Mouse (Mus musculus) ES-E14 (cell line): ENCODE data around the gene Llgl2. TPM values are rescaled to one million over a fixed set of nuclear protein-coding genes. Genes with fewer than 3 reads are reported as not detected.

Source experiments
- DNase-seq: peaks from one replicate; pipeline ENCODE4 v3.0.0-alpha.2; 2013; ENCODE audit warnings: low read depth, low spot score
- H3K27ac ChIP-seq: 2 replicates; pipeline ENCODE4 v1.5.1; 2012; ENCODE audit warnings: low read depth, mild to moderate bottlenecking, low read length, moderate library complexity, mixed read lengths; ENCODE audit not compliant: poor library complexity, insufficient read depth, severe bottlenecking
- H3K36me3 ChIP-seq: 2 replicates; pipeline ENCODE4 v1.6.1; 2012; ENCODE audit warnings: mild to moderate bottlenecking, low read length, moderate library complexity, mixed read lengths; ENCODE audit not compliant: control insufficient read depth, poor library complexity, insufficient read depth, severe bottlenecking
- H3K4me1 ChIP-seq, 2 experiments: fragments of 150-350 bp in 1 of 2; sonication (generic) in 1 of 2; 2 replicates each; pipeline ENCODE4 v1.6.1; 2012; ENCODE audit warnings: low read length in 2 of 2, mild to moderate bottlenecking in 1 of 2, mixed read lengths in 1 of 2; ENCODE audit not compliant: control insufficient read depth in 2 of 2, insufficient read depth in 2 of 2, poor library complexity in 1 of 2
- H3K4me3 ChIP-seq, 2 experiments: fragments of 150-350 bp in 1 of 2; sonication (generic) in 1 of 2; 2 replicates each; pipeline ENCODE4 v1.5.1; 2012; ENCODE audit warnings: low read length in 2 of 2, low read depth in 1 of 2, mild to moderate bottlenecking in 1 of 2, mixed read lengths in 1 of 2; ENCODE audit not compliant: insufficient read depth in 1 of 2, poor library complexity in 1 of 2, severe bottlenecking in 1 of 2
- H3K9ac ChIP-seq: 2 replicates; pipeline ENCODE4 v1.6.1; 2012; ENCODE audit warnings: low read depth, mild to moderate bottlenecking, low read length, mixed read lengths; ENCODE audit not compliant: poor library complexity, insufficient read depth, severe bottlenecking
- H3K9me3 ChIP-seq: fragments of 150-350 bp; sonication (generic); 2 replicates; pipeline ENCODE4 v1.6.1; 2012; ENCODE audit warnings: low read depth, mild to moderate bottlenecking, low read length; ENCODE audit not compliant: control insufficient read depth, insufficient read depth
- CHD2 ChIP-seq: IDR thresholded peaks from 2 replicates; pipeline ENCODE4 v1.6.1; 2014; ENCODE audit warnings: mild to moderate bottlenecking, low read depth, low read length, inconsistent platforms
- HCFC1 ChIP-seq: IDR thresholded peaks from 2 replicates; pipeline ENCODE4 v1.6.1; 2012; ENCODE audit warnings: low read length, inconsistent platforms, borderline replicate concordance; ENCODE audit not compliant: insufficient read depth
- MAFK ChIP-seq: IDR thresholded peaks from 2 replicates; pipeline ENCODE4 v1.6.1; 2014; ENCODE audit warnings: mild to moderate bottlenecking, low read depth, low read length, inconsistent platforms; ENCODE audit not compliant: insufficient read depth
- ZC3H11A ChIP-seq: IDR thresholded peaks from 2 replicates; pipeline ENCODE4 v1.6.1; 2012; ENCODE audit warnings: low read depth, mild to moderate bottlenecking, inconsistent platforms, low read length, borderline replicate concordance
- ZNF384 ChIP-seq: IDR thresholded peaks from 2 replicates; pipeline ENCODE4 v1.6.1; 2012; ENCODE audit warnings: low read depth, low read length, inconsistent platforms
- in situ Hi-C, 2 experiments: fragments of 600-800 bp; cut with MboI; formaldehyde crosslinking; loops; one replicate each; pipeline ENCODE4 v1.15.1; 2025; ENCODE audit warnings: low sequenced_read_pairs in 2 of 2, inconsistent platforms in 1 of 2; ENCODE audit not compliant: unreplicated experiment in 2 of 2
- total RNA-seq: library from RNA; depleted of rRNA; stranded (reverse); fragments of 300-350 nt; gene quantifications from 2 replicates; pipeline ENCODE4 v1.2.3, GENCODE M21; 2012

Llgl2 gene
- total RNA-seq, 1 experiment, result 145 TPM

GRCm38 (mm10) chr11:115857936-115858335 is 34.1 kb downstream of the Llgl2 start:
- Histone ChIP-seq H3K9me3 (no peaks in the 10 kb centered on the region), H3K27ac (no peak overlapping the region), H3K4me1 (no peaks in the 10 kb centered on the region), H3K36me3 (peaks cover 20% of the 10 kb centered on the region), H3K4me3 (peak overlapping the region; percentile 63 to 66; a peak in 3 of 4 replicates), H3K9ac (0 out of 2 replicates have a peak overlapping the region, but pooled peaks have one; percentile 31)
- TF ChIP-seq HCFC1 (no peak), ZNF384 (no peak), ZC3H11A (no peak), MAFK (no peak), CHD2 (no peak)
- no peak for DNase-seq
- in situ Hi-C loops, result no loop called here

- no peak for TF ChIP-seq ZC3H11A
- no peak for TF ChIP-seq HCFC1
- TF ChIP-seq MAFK, result no peak
- TF ChIP-seq CHD2, result no peak
- no peak within 1 kb of the TSS for H3K27ac ChIP-seq
- peak within 1 kb of the TSS; percentile 63 to 66 for H3K4me3 ChIP-seq
- peak within 1 kb of the TSS; percentile 31 for H3K9ac ChIP-seq
- H3K4me1 ChIP-seq, result no peaks in the 10 kb centered on the region
- no peaks in the 10 kb centered on the region for H3K9me3 ChIP-seq
- peaks cover 15% of the 10 kb centered on the region for H3K36me3 ChIP-seq
- in situ Hi-C loops, result no loop called here
- no peak for DNase-seq
Observed at GRCm38 (mm10) chr11:115858354-115858753, 34.5 kb downstream of the Llgl2 start, which contains the start of gene Myo15b. Gene Myo15b, plus strand, starts transcription at chr11:115858406.

GRCm38 (mm10) chr11:115859143-115859945 is 35.5 kb downstream of the Llgl2 start:
- Histone ChIP-seq H3K36me3 (peaks cover 6% of the 10 kb centered on the region), H3K9me3 (no peaks in the 10 kb centered on the region), H3K9ac (peak overlapping the region; percentile 31), H3K4me3 (peak overlapping the region; percentile 63 to 66), H3K27ac (no peak overlapping the region), H3K4me1 (peaks cover 0 to under 1% of the 10 kb centered on the region in 2 experiments; a peak in 1 of 4 replicates)
- in situ Hi-C loops, result no loop called here
- TF ChIP-seq ZNF384 (no peak), HCFC1 (peak; percentile 52; the same call in 1 of the 2 replicates)
- peak; percentile 29 for DNase-seq

GRCm38 (mm10) chr11:115863895-115864294 is 40.0 kb downstream of the Llgl2 start:
- no peak for TF ChIP-seq MAFK
- TF ChIP-seq ZNF384, result no peak
- TF ChIP-seq ZC3H11A, result no peak
- TF ChIP-seq HCFC1, result no peak
- no peak for TF ChIP-seq CHD2
- DNase-seq, result no peak
- H3K36me3 ChIP-seq, result no peaks in the 10 kb centered on the region
- in situ Hi-C loops, result no loop called here
- peaks cover 0 to 10% of the 10 kb centered on the region in 2 experiments; a peak in 2 of 4 replicates for H3K4me1 ChIP-seq
- H3K9ac ChIP-seq, result no peak overlapping the region
- no peak overlapping the region for H3K27ac ChIP-seq
- H3K4me3 ChIP-seq, result no peak overlapping the region
- no peaks in the 10 kb centered on the region for H3K9me3 ChIP-seq
